Mouse (Mus musculus) mature B cell (primary cell): ENCODE measurements around the gene Tnfaip1.
"Not testable (repeated sequence)": the region's sequence is repeated elsewhere in the genome, so short reads cannot be mapped to it uniquely, and the experiment has no call there.

Experiments used
- in situ Hi-C: fragments of 300-500 bp; cut with MboI; formaldehyde crosslinking; loops from 2 replicates; pipeline ENCODE4 v1.14.3; 2019

Gene Tnfaip1

DNA sequence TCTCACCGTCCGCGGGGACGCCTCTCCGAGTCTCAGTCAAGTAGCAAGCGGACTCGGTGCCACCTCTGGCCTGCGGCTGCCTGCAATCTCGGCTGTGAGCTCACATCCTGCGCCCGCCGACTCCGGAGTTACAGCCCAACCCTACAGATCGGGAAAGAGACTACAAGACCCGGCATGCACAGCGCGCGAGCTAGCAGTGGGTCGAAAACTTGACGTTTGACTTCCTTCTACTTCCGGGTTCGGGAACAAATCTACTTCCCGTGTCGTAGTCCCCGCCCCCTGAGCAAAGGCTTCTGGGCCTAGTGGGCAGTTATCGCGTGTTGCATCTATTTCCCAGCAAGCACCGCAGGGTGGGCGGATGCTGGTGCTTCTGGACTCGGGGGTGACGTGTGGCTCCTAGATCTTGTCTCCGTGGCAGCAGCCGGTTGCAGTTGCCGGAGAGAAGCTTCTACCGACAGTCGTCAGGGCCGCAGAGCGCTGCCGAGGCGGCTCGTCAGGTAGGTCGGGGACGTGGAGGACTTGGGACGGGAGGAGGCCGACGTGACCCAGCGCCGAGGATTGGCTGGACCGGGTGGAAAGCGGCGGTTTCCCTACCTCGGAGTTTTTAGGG is at the start of gene Tnfaip1, which contains the start of gene Ift20:
TSS of gene Tnfaip1 (minus strand) at position 253 of the 610 bp plus-strand sequence.
TSS of gene Ift20 (plus strand) at position 282 of the 610 bp plus-strand sequence.
- in situ Hi-C loops = no loop called here

DNA sequence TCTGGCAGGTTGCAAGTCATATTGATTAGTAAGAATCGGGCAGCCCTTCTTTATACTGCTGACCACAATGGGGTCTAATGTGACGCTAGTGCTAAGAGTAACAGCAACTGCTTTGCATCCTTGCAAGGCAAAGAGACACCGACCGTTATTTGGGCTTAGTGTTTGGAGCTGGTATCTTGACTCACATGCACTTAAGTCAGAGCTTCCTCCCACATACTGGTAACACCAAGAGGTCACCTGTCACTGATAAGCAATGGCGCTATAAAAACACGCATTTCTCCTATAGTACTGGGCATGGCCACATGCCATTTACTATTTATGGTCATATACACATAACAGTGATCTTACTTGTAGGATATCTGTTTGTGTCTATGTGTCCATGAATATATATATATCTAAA is 46.7 kb upstream of the Tnfaip1 start:
- in situ Hi-C loops = no loop called here

DNA sequence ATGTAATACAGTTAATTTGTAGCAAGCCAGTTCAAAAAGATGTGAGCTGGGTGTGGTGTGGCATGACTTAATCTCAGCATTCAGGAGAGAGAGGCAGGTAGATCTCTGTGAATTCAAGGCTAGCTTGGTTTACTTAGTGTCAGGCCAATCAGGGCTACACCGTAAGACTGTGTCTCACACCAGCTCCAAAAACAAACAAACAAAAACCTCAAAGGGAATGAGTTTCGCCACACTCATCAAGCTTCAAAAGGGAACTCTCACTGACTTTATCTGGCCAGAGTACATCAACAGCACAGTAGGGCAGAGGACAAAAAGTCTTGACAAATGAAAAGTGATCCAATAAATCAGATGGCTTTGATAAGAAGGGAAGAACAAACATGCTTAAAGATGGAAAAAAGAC is 38.8 kb upstream of the Tnfaip1 start:
- in situ Hi-C loops = no loop called here

DNA sequence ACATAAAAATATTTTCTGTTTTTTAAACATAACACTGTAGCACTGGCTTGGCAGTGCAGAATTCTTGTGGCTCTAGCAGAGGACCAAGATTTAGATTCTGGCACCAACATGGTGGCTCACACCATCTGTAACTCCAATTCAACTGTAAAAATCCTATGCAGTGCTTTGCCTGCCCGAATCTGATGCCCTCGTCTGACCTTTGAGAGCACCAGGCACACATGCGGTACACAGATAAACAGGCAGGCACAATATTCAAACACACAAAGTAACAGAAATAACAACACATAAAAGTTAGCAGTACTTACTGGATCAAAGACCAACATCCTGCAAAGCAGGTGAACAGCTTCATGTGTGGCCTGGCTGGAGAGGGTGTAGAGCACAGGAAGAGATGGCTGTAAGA is 38.4 kb upstream of the Tnfaip1 start:
- in situ Hi-C loops = no loop called here

DNA sequence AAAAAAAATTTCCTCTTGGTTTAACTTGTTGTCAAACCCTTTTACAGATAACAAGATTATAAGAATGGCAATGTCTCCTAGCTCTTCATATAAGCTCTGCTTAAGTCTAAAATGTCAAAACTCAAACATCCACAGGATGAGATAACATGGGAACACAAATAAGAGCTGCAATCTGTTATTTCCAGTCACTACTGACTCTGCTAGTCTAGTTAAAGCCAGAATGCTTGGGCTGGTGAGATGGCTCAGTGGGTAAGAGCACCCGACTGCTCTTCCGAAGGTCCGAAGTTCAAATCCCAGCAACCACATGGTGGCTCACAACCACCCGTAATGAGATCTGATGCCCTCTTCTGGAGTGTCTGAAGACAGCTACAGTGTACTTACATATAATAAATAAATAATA is 37.9 kb upstream of the Tnfaip1 start:
- in situ Hi-C loops = not testable (repeated sequence)

DNA sequence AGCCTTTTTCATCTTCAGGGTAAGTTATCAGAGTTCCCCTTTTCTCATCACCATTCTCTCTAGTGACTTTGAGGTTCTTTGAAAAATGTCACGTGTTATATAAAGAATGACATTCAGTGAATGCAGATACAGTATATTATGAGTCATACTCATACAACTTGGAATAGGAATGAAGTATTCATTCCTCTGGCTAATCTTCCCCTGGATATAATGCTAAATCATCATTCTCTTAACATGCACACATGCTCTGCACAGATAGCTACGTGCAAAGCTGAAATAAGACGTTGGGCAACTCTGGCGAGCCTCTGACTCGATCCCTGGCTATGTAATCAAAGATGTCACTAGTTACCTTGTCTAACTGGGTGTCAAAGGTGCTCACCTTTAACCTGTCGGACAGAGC is 35.7 kb upstream of the Tnfaip1 start:
- in situ Hi-C loops = no loop called here

DNA sequence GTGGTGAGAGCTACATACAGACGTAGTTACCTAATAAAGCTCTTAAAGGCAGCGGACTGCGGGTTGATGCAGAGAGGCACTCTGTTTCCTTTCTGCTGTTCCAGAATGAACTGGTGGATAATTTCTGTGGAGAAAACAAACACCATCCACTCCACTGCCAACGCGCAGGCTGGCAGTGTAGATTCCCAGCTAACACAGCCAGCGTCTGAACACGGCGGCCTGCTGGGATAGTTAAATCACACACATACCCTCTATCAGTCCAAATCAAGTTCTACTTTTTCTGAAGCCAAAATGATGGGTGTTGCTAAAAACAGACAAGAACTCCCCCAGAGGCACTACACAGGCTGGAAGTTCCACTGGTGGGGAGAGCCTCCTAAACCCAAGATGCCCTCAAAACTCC is 35.3 kb upstream of the Tnfaip1 start:
- in situ Hi-C loops = no loop called here

DNA sequence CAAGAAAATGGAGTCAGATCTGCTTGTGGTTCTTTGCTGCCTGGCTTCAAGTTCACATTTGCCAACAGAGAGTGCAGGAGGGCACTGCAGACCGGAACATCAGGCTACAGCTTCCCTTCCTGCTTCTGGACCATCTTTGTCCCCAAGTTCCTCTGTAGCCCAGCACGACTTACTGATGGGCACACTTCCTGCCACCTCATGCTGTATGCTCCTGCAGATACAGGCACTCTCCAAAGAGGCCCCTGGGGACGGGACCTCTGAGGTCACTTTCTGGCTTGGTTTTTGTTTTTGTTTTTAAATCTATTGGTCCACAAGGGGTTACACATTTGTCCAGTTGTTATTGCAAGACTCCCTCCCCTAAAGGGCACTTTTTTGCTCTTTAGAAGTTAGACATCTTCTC is 33.7 kb upstream of the Tnfaip1 start:
- in situ Hi-C loops = no loop called here

DNA sequence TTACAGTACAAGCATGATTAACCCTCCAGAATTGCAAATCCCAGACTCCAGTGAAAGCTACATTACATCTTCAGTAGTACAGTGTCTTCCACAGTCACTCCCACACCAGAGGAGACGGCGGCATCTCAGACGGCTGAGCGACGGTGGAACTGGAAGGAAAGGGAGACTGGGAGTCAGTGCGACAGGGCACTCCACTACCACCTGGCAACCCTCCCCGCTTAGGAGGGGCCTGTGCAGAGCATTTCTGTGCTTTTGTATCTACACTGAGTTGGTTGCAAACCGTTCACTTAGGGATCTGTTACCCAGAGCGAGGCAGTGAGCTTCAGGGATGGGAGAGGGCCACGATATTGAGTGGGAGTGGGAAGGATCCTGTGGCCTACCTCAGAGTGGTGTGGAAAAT is 32.7 kb upstream of the Tnfaip1 start:
- in situ Hi-C loops = no loop called here

DNA sequence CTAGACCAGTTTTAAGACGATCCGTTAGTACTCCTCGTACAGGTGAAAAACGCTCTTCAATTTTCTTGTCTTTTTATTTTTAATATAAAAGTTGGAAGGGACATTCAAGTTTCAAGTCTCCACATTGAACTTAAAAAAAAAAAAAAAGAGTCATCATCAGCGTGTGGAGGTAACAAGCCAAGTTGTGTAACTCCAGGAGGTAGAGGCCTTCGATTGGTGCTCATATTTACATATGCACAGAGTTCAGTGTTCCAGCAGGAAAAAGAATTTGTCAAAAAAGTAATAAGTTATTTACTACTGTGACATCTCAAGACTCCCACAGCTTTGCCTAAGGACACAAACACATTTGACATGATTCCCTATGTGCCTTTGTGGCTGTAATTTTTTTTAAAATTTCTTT is 31.5 kb upstream of the Tnfaip1 start:
- in situ Hi-C loops = no loop called here

DNA sequence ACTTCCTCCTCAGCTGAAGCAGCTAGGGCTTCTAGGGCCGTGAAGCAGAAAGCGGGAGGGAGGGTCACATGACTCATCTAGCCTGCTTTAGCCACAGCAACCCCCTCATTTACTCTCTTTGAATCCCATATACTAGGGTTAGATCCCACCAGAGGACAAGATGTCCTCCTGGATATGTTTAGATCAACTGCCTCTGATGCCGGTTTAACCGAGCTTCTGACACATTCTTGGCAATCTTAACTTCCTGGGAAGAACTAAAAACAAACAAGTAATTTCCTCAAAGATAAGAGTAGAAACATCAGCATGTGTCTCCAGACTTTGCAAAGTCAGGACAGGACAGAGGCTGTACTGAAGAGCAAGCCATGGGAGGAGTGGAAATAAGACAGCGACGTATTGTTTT is 30.6 kb upstream of the Tnfaip1 start:
- in situ Hi-C loops = no loop called here

DNA sequence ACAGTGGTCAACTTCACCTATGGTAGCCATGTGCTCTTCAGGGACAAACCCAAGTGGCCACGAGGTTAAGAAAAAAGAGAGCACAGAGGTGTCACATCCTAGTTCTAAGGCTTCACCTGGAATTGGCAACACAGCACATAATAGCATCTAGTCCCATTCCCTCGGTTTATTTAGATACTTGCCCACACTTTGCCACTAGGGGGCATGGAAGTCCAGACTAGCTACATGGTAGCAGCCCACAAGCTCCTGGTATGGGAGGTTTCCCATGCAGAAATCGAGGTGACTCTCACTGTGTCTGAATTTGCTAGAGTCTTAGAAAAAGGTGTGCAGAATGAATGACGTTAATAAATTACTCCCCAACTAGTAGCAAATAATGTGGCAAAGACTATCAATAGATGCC is 24.3 kb upstream of the Tnfaip1 start:
- in situ Hi-C loops = no loop called here

DNA sequence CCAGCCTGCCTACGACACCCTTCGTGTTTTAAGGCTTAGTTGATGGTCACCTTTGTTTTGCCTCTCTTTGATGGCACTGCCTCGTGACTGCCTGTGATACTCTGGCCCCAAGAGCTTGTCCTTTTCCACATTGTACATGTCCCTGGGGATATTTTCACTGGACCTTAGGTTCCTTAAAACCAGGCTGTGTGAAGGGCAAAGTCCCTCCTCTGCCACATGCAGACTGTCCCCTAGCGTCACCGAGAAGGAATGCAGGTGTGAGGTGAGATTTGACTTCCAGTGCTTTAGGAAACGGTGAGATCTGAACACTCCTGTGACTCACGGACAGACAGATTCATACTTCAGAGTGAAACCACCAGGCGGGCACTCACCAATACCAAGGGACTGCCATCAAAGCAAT is 21.1 kb upstream of the Tnfaip1 start:
- in situ Hi-C loops = no loop called here

DNA sequence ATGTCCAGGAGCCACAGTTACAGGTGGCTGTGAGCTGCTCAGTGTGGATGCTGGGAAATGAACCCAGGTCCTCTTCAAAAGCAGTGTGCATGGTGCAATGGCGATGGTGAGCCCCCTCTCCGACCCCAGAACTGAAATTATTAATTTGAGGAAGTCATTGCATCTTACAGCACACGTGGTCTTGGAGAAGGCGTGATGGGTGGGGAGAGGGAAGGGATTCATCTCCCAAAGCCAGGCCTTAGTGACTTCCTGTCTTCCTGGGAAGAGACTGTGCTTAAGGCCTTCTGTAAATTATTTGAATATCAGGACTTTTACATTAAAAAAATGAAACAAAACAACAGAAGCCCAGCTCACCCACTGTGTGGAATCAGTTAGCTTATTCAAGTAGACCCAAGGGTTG is 19.9 kb upstream of the Tnfaip1 start:
- in situ Hi-C loops = no loop called here

DNA sequence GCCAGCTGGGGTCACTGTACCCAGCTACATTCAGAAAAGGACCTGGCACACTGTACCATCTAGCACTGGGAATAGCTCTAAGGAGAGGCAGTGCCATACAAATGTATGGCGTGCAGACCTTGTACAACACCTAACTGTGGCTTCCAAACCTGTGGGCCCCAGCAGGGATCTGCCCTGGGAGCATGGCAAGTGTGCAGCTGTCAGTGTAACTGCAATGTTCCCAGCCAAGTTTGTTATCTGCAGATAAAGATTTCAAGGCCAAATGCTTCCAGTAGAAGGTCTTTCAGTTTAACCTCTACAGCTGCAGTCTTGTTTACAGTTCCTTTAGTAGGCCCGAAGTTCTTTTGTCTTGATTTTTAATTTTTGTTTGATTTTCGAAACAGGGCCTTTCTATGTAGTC is 19.5 kb upstream of the Tnfaip1 start:
- in situ Hi-C loops = no loop called here

DNA sequence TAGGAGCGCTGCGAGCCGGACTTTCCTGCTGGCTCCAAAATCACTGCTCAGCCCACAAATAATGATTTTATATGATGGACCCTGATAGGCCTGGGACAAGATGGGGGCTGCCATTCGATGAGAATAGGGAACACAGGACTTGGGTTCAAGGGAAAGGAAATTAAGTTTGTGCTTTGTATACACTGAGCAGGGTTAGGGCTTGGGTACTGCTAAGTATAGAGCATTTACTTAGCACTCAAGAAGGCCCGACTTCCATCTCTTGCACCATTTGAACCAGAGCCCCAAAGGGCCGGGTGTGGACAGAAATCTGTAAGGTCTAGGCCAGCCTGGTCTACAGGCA is 14.9 kb upstream of the Tnfaip1 start:
- in situ Hi-C loops = no loop called here

DNA sequence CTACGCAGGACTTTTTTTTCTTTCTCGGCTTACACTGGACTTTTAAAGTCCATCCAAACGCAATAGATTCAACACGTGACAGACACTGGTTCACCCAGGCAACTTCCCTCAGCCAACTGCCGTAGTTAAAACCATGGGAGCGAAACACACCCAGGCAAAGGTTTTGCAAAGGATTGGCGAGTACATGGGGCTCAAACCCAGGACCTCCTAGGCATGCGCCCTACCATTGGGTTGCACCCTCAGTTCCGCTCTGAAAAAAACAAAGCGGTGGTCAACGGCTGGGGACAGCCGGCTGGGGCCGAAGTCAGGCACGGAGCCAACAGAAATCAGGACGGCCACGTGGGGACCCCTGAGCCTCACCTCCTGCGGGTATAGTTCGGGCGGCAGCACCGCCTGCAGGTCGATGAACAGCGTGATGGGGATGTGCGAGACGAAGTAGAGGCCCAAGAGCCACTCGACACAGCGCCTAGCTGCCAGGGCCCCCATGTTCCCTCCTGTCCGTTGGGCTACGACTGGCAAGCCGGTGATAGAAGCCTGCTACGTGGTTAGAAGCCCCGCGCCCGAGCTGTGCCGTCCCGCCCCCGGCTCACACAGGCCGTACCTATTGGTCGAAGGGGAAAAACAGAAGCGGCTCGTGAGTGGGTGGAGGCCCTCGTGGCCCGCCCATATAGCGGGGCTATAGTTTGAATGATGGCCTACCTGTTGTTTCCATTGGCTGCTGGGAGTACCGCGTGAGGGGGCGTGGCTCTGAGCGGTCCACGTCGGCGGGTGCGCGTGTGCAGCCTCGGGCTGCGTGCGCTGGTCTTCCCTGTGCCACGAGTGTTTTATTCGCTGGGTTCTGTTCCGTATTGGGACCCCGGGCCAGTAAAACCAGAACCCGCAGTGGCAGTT is 14.3 kb upstream of the Tnfaip1 start, which contains the start of gene Tmem97:
TSS of gene Tmem97 (minus strand) at position 610 of the 891 bp plus-strand sequence.
- in situ Hi-C loops = no loop called here

DNA sequence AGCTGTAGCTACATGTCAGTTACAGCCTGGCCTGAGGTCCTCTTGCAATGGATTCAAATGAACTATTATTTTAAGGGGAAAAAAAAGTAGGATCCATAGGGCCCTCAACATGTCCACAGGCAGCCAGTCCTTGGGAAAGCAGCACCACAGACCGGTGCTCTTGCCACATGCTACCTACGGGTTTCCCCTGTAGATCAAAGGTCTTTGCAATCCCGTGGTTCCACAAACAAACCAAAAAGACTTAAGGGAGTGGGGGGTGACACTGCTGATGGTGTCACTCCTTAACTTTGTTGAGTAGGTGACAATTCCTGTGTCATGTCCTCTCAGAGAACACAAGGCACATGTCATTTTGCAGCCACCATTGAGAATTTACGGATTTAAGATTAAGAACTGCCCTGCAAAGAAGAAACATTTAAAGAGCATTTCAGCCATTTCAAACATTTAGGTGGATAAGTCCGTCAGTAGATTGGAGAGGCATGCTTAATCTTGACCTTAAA is 13.4 kb upstream of the Tnfaip1 start:
- in situ Hi-C loops = no loop called here

DNA sequence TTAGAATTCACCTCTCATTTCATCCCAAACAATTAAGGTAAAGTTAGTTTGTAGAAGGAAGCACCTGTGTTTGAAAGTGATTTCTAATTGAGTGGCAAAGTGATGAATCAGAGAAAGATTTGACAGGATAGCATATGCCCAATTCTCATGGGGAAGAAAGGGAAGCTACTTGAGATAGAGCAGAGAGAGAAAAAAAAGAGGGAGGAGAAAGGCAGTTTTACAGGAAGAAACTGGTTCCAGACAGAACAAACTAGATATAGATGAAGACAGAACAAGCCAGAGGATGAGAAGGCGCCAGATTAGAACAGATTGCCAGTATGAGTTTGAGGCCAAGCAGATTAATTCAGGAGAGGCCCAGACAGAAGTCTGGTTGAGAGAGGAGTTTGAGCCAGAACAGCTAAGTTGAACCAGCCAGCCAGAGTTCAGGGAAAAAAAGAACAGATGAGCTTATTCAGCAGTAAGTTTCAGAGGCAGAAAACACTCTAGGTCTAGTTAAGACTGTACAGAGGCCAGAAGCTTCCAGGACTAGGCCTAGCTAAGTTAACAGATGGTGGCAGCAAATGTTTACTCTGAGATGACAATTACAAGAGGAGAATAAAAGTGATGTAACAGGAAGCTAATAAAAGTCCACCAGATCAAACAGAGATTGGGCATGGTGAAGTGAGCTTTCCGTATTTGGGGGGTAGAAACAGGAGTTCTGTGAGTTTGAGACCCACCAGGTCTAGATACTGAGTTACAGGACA is 11.8 kb upstream of the Tnfaip1 start:
- in situ Hi-C loops = no loop called here

DNA sequence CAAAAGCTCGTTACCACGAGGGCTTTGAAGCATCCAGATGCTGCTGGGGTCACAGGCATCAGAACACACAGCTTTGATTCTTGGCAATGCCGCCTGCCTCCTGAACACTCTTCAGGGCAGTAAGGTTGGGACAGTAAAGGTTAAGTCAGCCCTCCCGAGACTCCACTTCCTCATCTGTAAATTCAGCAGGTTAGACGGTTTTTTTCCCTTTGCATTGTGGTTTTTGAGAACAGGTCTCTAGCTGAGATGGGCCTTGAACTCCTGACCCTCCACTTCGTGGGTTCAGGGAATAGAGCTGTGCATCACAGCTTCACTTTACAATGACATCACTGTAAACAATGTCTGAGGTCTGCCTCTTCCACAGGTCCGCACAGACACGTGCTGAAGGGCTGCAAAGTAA is 9.0 kb upstream of the Tnfaip1 start:
- in situ Hi-C loops = no loop called here

DNA sequence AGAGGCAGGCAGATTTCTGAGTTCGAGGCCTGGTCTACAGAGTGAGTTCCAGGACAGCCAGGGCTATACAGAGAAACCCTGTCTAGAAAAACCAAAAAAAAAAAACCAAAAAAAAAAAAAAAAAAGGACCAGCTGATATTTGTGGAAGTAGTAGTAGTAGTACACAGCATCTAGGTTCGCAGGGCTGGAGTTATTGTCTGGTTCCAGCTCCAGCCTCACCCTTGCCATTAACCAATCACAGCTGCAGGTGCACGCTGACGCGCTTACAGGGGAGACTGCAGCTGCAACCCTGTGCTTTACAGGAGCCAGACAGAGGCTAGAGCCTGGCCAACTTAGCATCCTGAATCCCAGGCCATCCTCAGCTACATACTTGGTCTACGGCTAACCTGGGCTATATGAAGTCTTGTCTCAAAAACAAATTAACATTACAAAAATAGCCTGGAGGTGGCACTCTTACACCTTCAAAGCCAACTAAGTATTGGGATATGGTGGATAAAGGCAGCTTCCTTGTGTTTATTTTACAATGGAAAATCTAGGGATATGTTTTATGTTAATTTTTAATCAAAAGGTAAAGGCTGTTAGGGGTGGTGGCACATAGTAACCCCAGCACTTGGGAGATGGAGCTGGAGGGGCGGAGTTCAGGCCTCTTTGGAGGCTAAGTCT is 8.4 kb upstream of the Tnfaip1 start:
- in situ Hi-C loops = no loop called here

DNA sequence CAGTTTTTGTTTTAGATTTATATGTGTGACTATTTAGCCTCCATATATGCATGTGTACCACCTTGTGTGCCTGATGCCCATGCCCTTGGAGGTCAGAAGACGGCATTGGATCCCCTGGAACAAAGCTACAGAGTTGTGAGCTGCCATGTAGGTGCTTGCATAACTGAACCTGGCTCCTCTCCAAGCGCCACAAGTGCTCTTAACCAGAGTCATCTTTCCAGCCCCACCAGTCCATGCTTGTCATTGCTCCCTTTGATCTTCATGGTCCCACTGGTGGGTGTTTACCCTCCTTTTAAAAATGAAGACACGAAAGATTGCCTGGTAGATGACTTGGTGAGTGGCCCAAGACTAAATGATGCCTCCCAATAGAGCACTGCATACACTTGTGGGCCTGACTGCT is 4.2 kb upstream of the Tnfaip1 start:
- in situ Hi-C loops = no loop called here
